Mouse (Mus musculus) myocyte (in vitro differentiated cells): ENCODE measurements around the gene Tnfsf10. TPM values are rescaled to one million over a fixed set of nuclear protein-coding genes. Genes with fewer than 3 reads are reported as not detected.

Source experiments
- H3K27me3 ChIP-seq: one replicate; pipeline ENCODE4 v1.6.1; 2011; ENCODE audit not compliant: control insufficient read depth, insufficient read depth, insufficient read length
- H3K36me3 ChIP-seq: one replicate; pipeline ENCODE4 v1.6.1; 2011; ENCODE audit not compliant: control insufficient read depth, insufficient read depth
- H3K4me2 ChIP-seq: one replicate; pipeline ENCODE4 v1.6.1; 2011; ENCODE audit warnings: low read depth, control low read depth
- H3K4me3 ChIP-seq: one replicate; pipeline ENCODE4 v1.5.1; 2011; ENCODE audit warnings: mild to moderate bottlenecking, control low read depth, moderate library complexity
- H3K79me2 ChIP-seq: one replicate; pipeline ENCODE4 v1.6.1; 2011; ENCODE audit not compliant: control insufficient read depth, insufficient read depth
- H3ac ChIP-seq: one replicate; pipeline ENCODE4 v1.6.1; 2011; ENCODE audit not compliant: control insufficient read depth, insufficient read length
- CEBPB ChIP-seq: IDR thresholded peaks from 2 replicates; pipeline ENCODE4 v1.6.1; 2011; ENCODE audit warnings: mild to moderate bottlenecking, moderate library complexity; ENCODE audit not compliant: poor library complexity, insufficient read depth, severe bottlenecking
- E2F4 ChIP-seq: IDR thresholded peaks from one replicate; pipeline ENCODE4 v1.6.1; 2011; ENCODE audit warnings: mild to moderate bottlenecking, control low read depth, moderate library complexity; ENCODE audit not compliant: insufficient read depth
- MAX ChIP-seq: IDR thresholded peaks from one replicate; pipeline ENCODE4 v1.6.1; 2011; ENCODE audit warnings: low read depth, mild to moderate bottlenecking, control low read depth
- MYOD1 ChIP-seq, 3 experiments: IDR thresholded peaks; one replicate each; pipeline ENCODE4 v1.6.1; 2011; ENCODE audit warnings: control low read depth in 2 of 3, low read depth in 2 of 3, mild to moderate bottlenecking in 2 of 3, moderate library complexity in 1 of 3; ENCODE audit not compliant: insufficient read length in 2 of 3, control insufficient read depth in 1 of 3
- MYOG ChIP-seq, 3 experiments: IDR thresholded peaks; one replicate each; pipeline ENCODE4 v1.6.1; 2011; ENCODE audit warnings: control low read depth in 2 of 3, low read depth in 2 of 3, mild to moderate bottlenecking in 2 of 3; ENCODE audit not compliant: insufficient read length in 2 of 3, control insufficient read depth in 1 of 3, insufficient read depth in 1 of 3
- POLR2A ChIP-seq: IDR thresholded peaks from one replicate; pipeline ENCODE4 v1.6.1; 2011; ENCODE audit warnings: low read depth, mild to moderate bottlenecking, control low read depth, moderate library complexity; ENCODE audit not compliant: insufficient read length
- POLR2AphosphoS2 ChIP-seq: IDR thresholded peaks from one replicate; pipeline ENCODE4 v1.6.1; 2011; ENCODE audit warnings: low read depth, control low read depth; ENCODE audit not compliant: insufficient read length
- REST ChIP-seq: IDR thresholded peaks from one replicate; pipeline ENCODE4 v1.6.1; 2011; ENCODE audit warnings: mild to moderate bottlenecking, control low read depth, moderate library complexity; ENCODE audit not compliant: insufficient read depth, insufficient read length
- SRF ChIP-seq: IDR thresholded peaks from one replicate; pipeline ENCODE4 v1.6.1; 2011; ENCODE audit warnings: low read depth; ENCODE audit not compliant: control insufficient read depth, insufficient read length
- TCF12 ChIP-seq: IDR thresholded peaks from one replicate; pipeline ENCODE4 v1.6.1; 2011; ENCODE audit warnings: mild to moderate bottlenecking, control low read depth; ENCODE audit not compliant: poor library complexity, insufficient read depth, severe bottlenecking
- TCF3 ChIP-seq: IDR thresholded peaks from one replicate; pipeline ENCODE4 v1.6.1; 2011; ENCODE audit warnings: low read depth, control low read depth; ENCODE audit not compliant: insufficient read length
- USF1 ChIP-seq: IDR thresholded peaks from one replicate; pipeline ENCODE4 v1.6.1; 2011; ENCODE audit warnings: low read depth, mild to moderate bottlenecking, control low read depth, moderate library complexity
- polyA plus RNA-seq: library from polyadenylated mRNA; unstranded; fragments of >200 nt; fragmentation: generic; extraction: Trizol; gene quantifications from one replicate; pipeline ENCODE4 v1.2.1, GENCODE M21; 2012; ENCODE audit warnings: missing spikeins

Gene Tnfsf10
- polyA plus RNA-seq, 1 experiment: not detected

GRCm38 (mm10) chr3:27311475-27311874, 5.4 kb upstream of the Tnfsf10 start:
- Histone ChIP-seq H3K4me2 (no peak overlapping the region), H3K36me3 (no peaks in the 10 kb centered on the region), H3ac (no peak overlapping the region), H3K79me2 (no peaks in the 10 kb centered on the region), H3K4me3 (no peak overlapping the region), H3K27me3 (no peaks in the 10 kb centered on the region)
- TF ChIP-seq POLR2AphosphoS2 (no peak), MAX (no peak), E2F4 (no peak), REST (no peak), POLR2A (no peak), TCF12 (no peak), CEBPB (no peak), SRF (no peak), USF1 (no peak), TCF3 (no peak), MYOD1 (IDR thresholded peaks at IDR 0.05; ENCODE audit: control insufficient read depth in 1 of 3, insufficient read length in 2 of 3, low read depth in 2 of 3) (no peak)

- Histone ChIP-seq H3K4me2 (no peak overlapping the region), H3K4me3 (no peak overlapping the region)
Measured at GRCm38 (mm10) chr3:27314506-27315164, 2.2 kb upstream of the Tnfsf10 start.

GRCm38 (mm10) chr3:27317288-27318024, 628 bp downstream of the Tnfsf10 start:
- H3ac ChIP-seq: no peak overlapping the region
- H3K36me3 ChIP-seq: no peaks in the 10 kb centered on the region
- peak overlapping the region; percentile 5 for H3K4me3 ChIP-seq
- peaks cover under 1% of the 10 kb centered on the region for H3K27me3 ChIP-seq
- peak overlapping the region; percentile 81 for H3K4me2 ChIP-seq
- H3K79me2 ChIP-seq: no peaks in the 10 kb centered on the region
- TF ChIP-seq MAX: no peak
- no peak for TF ChIP-seq MYOG (IDR thresholded peaks at IDR 0.05; ENCODE audit: control insufficient read depth in 1 of 3, insufficient read depth in 1 of 3, insufficient read length in 2 of 3, low read depth in 2 of 3)
- TF ChIP-seq TCF12: no peak
- no peak for TF ChIP-seq MYOD1 (IDR thresholded peaks at IDR 0.05; ENCODE audit: control insufficient read depth in 1 of 3, insufficient read length in 2 of 3, low read depth in 2 of 3)
- no peak for TF ChIP-seq POLR2A
- TF ChIP-seq SRF: no peak
- no peak for TF ChIP-seq E2F4
- TF ChIP-seq USF1: no peak
- TF ChIP-seq CEBPB: no peak
- TF ChIP-seq TCF3: no peak
- no peak for TF ChIP-seq POLR2AphosphoS2

More at GRCm38 (mm10) chr3:27314506-27315164, 2.2 kb upstream of the Tnfsf10 start:
- no peak for TF ChIP-seq TCF12
- no peak for TF ChIP-seq MAX
- H3K79me2 ChIP-seq: no peaks in the 10 kb centered on the region
- no peaks in the 10 kb centered on the region for H3K36me3 ChIP-seq
- H3ac ChIP-seq: no peak overlapping the region
- H3K27me3 ChIP-seq: no peaks in the 10 kb centered on the region

- Histone ChIP-seq H3K79me2 (no peaks in the 10 kb centered on the region), H3K4me3 (no peak overlapping the region), H3ac (no peak overlapping the region), H3K4me2 (no peak overlapping the region), H3K36me3 (no peaks in the 10 kb centered on the region), H3K27me3 (peaks cover 4% of the 10 kb centered on the region)
- no peak for TF ChIP-seq MAX
- no peak for TF ChIP-seq TCF3
- TF ChIP-seq USF1: no peak
- TF ChIP-seq CEBPB: no peak
- TF ChIP-seq POLR2AphosphoS2: no peak
- TF ChIP-seq REST: no peak
- TF ChIP-seq MYOG (IDR thresholded peaks at IDR 0.05; ENCODE audit: control insufficient read depth in 1 of 3, insufficient read depth in 1 of 3, insufficient read length in 2 of 3, low read depth in 2 of 3): no peak
- no peak for TF ChIP-seq TCF12
- no peak for TF ChIP-seq SRF
- TF ChIP-seq MYOD1 (IDR thresholded peaks at IDR 0.05; ENCODE audit: control insufficient read depth in 1 of 3, insufficient read length in 2 of 3, low read depth in 2 of 3): no peak
- no peak for TF ChIP-seq E2F4
- TF ChIP-seq POLR2A: no peak
Measured at GRCm38 (mm10) chr3:27319650-27320049, 2.8 kb downstream of the Tnfsf10 start.
